Mouse (Mus musculus): Measurements from ENCODE around the gene Rnps1.

DNA sequence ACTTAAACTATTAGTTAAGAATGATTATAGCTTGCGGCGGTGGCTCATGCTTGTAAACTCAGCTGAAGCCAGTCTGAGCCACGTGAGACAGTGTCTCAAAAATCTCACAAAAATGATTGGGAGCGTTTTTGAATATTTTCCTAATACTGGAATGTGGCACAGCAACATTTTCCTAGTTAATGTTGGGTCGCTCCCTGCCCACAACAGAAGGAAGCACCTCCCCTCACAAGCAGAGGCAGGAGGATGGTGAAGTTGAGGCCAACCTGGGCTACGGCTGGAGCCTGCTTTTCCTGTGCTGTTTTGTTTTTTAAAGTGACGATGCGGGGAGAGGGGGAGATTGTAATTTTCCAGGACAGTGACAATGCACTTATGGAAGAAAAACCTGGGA, 12.8 kb downstream of the Rnps1 start:
- TF ChIP-seq CTCF (IDR thresholded peaks at IDR 0.05; ENCODE audit: control insufficient read depth, insufficient read depth, low read length) (no peak), POLR2A (IDR thresholded peaks at IDR 0.05; ENCODE audit: borderline replicate concordance, control insufficient read depth, low read depth, low read length) (no peak)

Data from bone marrow, adult 2 months (tissue).